Mouse (Mus musculus): Measurements from ENCODE around the gene Pik3cg. TPM values are rescaled to one million over a fixed set of nuclear protein-coding genes. Genes with fewer than 3 reads are reported as not detected.

Gene Pik3cg
- polyA plus RNA-seq, 1 experiment from 2014 or later: 1.9 TPM

GRCm38 (mm10) chr12:32172826-32173225 lies 35.6 kb downstream of the Pik3cg start:
- no peak for ATAC-seq (ENCODE audit: low FRiP score)
- H3K4me2 ChIP-seq (replicated peaks): no peak overlapping the region
- H3K4me3 ChIP-seq: no peak overlapping the region
- 0 out of 2 replicates have a peak, but pooled peaks cover 2% of the 10 kb centered on the region for H3K27me3 ChIP-seq
- H3K36me3 ChIP-seq: no peaks in the 10 kb centered on the region
- H3K9me3 ChIP-seq (replicated peaks): no peaks in the 10 kb centered on the region
- 94% methylated on average over 7 of the region's 7 CpGs for WGBS
- no peaks in the 10 kb centered on the region for H3K4me1 ChIP-seq
- no peak overlapping the region for H3K9ac ChIP-seq
- no peak overlapping the region for H3K27ac ChIP-seq

DNA sequence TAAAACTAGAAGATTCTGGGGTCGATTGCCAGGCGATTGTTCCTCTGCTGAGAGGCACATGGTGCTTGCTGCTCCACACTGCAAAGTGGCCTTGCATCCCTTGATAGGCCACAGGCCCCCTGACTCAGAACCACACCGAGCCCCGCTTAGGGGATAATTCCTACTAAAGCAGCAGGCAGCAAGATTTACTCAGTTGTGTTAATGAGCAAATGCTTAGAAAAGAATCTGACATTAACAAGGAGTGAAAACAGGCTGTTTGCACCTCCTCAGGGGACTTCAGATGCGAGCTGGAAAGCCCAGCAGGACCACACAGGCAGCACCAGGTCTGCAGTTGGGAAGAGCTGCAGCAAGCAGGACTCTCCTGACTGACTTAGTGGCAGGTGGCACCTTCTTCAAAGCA lies 39.3 kb downstream of the Pik3cg start:
- no peaks in the 10 kb centered on the region for H3K36me3 ChIP-seq
- H3K9ac ChIP-seq: no peak overlapping the region
- ATAC-seq (ENCODE audit: low FRiP score): no peak
- H3K27ac ChIP-seq: no peak overlapping the region
- H3K4me1 ChIP-seq: no peaks in the 10 kb centered on the region
- no peak overlapping the region for H3K4me3 ChIP-seq
- WGBS: 20% methylated on average over 5 of the region's 5 CpGs
- no peak overlapping the region for H3K4me2 ChIP-seq (replicated peaks)
- no peaks in the 10 kb centered on the region for H3K9me3 ChIP-seq (replicated peaks)
- H3K27me3 ChIP-seq: 0 out of 2 replicates have a peak, but pooled peaks cover 2% of the 10 kb centered on the region

- 30% methylated on average over 3 of the region's 3 CpGs for WGBS
- Histone ChIP-seq H3K4me1 (no peaks in the 10 kb centered on the region), H3K4me2 (replicated peaks) (no peak overlapping the region), H3K4me3 (no peak overlapping the region), H3K9ac (no peak overlapping the region), H3K36me3 (no peaks in the 10 kb centered on the region), H3K9me3 (replicated peaks) (no peaks in the 10 kb centered on the region), H3K27ac (no peak overlapping the region), H3K27me3 (0 out of 2 replicates have a peak, but pooled peaks cover 2% of the 10 kb centered on the region)
- no peak for ATAC-seq (ENCODE audit: low FRiP score)
Observed at GRCm38 (mm10) chr12:32168751-32169150, 39.7 kb downstream of the Pik3cg start.

DNA sequence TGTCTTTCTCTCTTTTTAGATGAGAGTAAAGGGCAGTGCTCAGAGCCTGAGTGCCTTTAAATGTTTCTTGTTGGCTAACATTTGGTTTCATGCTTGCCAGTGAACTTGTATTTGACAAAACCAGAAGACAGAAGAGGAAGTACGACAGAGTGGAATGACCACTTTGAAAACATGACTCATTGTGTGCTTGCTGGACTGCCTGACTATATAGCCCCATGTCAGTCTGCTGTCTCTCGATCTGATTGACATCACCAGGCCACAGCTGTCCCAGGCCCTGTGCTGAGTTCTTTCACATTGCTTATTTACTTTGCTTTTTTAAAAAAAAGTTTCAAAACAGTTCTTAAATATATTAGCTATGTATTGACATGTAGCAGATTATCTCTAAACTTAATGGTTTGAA lies 44.8 kb downstream of the Pik3cg start:
- H3K4me2 ChIP-seq (replicated peaks): no peak overlapping the region
- H3K9ac ChIP-seq: no peak overlapping the region
- H3K4me1 ChIP-seq: no peaks in the 10 kb centered on the region
- H3K9me3 ChIP-seq (replicated peaks): no peaks in the 10 kb centered on the region
- H3K4me3 ChIP-seq: no peak overlapping the region
- no peaks in the 10 kb centered on the region for H3K36me3 ChIP-seq
- no peak overlapping the region for H3K27ac ChIP-seq
- no peak for ATAC-seq (ENCODE audit: low FRiP score)
- WGBS: 85% methylated on average over 2 of the region's 2 CpGs
- 0 out of 2 replicates have a peak, but pooled peaks cover 2% of the 10 kb centered on the region for H3K27me3 ChIP-seq

DNA sequence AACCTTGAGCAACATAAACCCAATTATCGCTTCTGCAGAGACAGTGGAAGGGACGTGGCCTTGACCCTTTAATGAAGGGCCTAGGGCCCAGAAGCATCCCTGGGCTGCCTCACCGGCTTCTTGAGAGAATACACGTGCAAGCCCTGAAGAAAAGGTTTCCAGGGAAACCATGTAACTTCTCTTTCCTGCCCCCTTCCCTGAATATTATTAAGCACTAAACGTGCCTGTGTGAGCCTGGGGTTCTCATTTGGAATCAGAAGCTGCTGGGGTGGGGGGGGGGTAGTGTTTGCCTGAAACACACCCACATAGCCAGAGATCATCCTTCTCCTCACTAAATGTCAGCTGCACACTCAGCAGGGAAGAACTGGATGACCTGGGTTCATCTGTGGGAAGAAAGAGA lies 49.7 kb downstream of the Pik3cg start:
- no peak overlapping the region for H3K27ac ChIP-seq
- ATAC-seq (ENCODE audit: low FRiP score): 0 out of 2 replicates have a peak, but pooled peaks have one; percentile 19
- 30% methylated on average over 5 of the region's 5 CpGs for WGBS

GRCm38 (mm10) chr12:32146606-32147005 lies 61.9 kb downstream of the Pik3cg start:
- Histone ChIP-seq H3K27ac (no peak overlapping the region), H3K9me3 (replicated peaks) (no peaks in the 10 kb centered on the region), H3K9ac (no peak overlapping the region), H3K4me3 (no peak overlapping the region), H3K4me2 (replicated peaks) (no peak overlapping the region), H3K27me3 (no peaks in the 10 kb centered on the region), H3K4me1 (no peaks in the 10 kb centered on the region), H3K36me3 (no peaks in the 10 kb centered on the region)
- no peak for ATAC-seq (ENCODE audit: low FRiP score)
- WGBS: 90% methylated on average over 7 of the region's 7 CpGs

More for the DNA sequence above, 49.7 kb downstream of the Pik3cg start:
- H3K36me3 ChIP-seq: no peaks in the 10 kb centered on the region
- no peaks in the 10 kb centered on the region for H3K4me1 ChIP-seq
- no peak overlapping the region for H3K4me3 ChIP-seq
- H3K4me2 ChIP-seq (replicated peaks): no peak overlapping the region
- H3K27me3 ChIP-seq: no peaks in the 10 kb centered on the region
- no peak overlapping the region for H3K9ac ChIP-seq
- H3K9me3 ChIP-seq (replicated peaks): no peaks in the 10 kb centered on the region

DNA sequence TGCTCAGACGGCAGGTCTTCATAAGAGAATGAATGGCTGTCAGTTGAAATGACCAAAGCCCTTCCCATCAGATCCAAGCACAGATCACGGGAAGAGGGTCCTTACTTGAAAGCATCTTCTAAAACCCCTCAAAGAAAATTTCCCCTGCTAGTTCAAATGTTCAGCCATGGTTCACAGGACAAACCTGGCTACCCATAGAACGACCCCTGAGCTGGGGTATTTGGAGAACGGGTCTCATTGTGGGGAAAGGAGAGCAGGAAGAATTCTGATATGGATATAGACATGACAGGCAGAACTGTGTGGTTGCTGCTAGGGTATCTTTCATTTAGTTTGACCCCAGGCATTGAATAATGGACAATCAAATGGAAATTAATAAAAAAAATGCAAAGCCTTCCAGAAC lies 62.8 kb downstream of the Pik3cg start:
- Histone ChIP-seq H3K9me3 (replicated peaks) (no peaks in the 10 kb centered on the region), H3K27me3 (no peaks in the 10 kb centered on the region), H3K4me2 (replicated peaks) (no peak overlapping the region), H3K36me3 (no peaks in the 10 kb centered on the region), H3K27ac (no peak overlapping the region), H3K4me1 (no peaks in the 10 kb centered on the region), H3K9ac (no peak overlapping the region), H3K4me3 (no peak overlapping the region)
- no peak for ATAC-seq (ENCODE audit: low FRiP score)
- WGBS: 88% methylated on average over 4 of the region's 4 CpGs

- peak; percentile 76; the same call in 1 of the 2 replicates for ATAC-seq (ENCODE audit: low FRiP score)
- H3K4me2 ChIP-seq (replicated peaks): no peak overlapping the region
- no peaks in the 10 kb centered on the region for H3K36me3 ChIP-seq
- no peak overlapping the region for H3K27ac ChIP-seq
- 4% methylated on average over 5 of the region's 5 CpGs for WGBS
- H3K27me3 ChIP-seq: no peaks in the 10 kb centered on the region
- H3K4me1 ChIP-seq: no peaks in the 10 kb centered on the region
- no peaks in the 10 kb centered on the region for H3K9me3 ChIP-seq (replicated peaks)
- H3K9ac ChIP-seq: no peak overlapping the region
- H3K4me3 ChIP-seq: no peak overlapping the region
Observed at GRCm38 (mm10) chr12:32144513-32144912, 63.9 kb downstream of the Pik3cg start.

DNA sequence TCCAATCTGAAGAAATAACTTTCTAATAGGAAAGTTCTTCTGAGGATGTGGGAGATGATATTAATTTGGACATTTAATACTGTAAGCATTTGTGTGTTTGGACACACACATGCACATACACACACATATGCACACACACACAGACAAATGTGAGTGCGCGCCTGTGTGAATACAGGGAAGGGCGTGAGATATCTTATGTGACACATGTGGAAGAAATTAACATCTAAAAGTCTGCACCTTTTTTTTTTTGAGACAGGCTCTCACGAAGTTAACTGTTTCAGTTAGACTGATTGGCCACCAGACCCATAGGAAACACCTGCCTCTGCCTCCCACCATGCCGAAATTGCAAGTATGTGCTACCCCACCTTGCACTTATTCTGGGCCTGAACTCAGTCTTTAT lies 64.7 kb downstream of the Pik3cg start:
- no peak overlapping the region for H3K4me2 ChIP-seq (replicated peaks)
- H3K4me3 ChIP-seq: no peak overlapping the region
- no peak for ATAC-seq (ENCODE audit: low FRiP score)
- H3K9ac ChIP-seq: no peak overlapping the region
- H3K27me3 ChIP-seq: no peaks in the 10 kb centered on the region
- WGBS: 80% methylated on average over 5 of the region's 5 CpGs
- no peaks in the 10 kb centered on the region for H3K4me1 ChIP-seq
- no peak overlapping the region for H3K27ac ChIP-seq
- H3K36me3 ChIP-seq: no peaks in the 10 kb centered on the region
- H3K9me3 ChIP-seq (replicated peaks): no peaks in the 10 kb centered on the region

DNA sequence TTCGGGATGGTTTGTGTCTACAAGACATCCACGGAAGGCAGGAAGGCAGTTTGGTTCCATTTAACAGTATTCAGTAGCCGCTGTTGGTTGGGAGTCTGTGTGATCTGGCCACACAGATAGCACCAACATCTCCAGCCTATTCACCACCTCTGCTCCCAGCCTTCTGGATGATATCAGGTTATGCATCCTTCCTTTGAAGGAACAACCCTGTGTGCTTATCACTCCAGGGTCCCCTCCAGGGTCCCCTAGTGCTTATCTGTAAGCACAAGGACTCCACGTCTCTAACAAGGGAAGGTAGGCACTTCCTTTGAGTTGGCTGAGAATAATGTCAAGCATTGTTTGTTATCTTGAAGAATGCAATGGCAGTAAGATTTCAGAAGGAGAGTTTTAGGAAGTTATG lies 65.3 kb downstream of the Pik3cg start:
- Histone ChIP-seq H3K4me3 (no peak overlapping the region), H3K9me3 (replicated peaks) (no peaks in the 10 kb centered on the region), H3K4me2 (replicated peaks) (no peak overlapping the region), H3K9ac (no peak overlapping the region), H3K27me3 (no peaks in the 10 kb centered on the region), H3K27ac (no peak overlapping the region), H3K36me3 (no peaks in the 10 kb centered on the region), H3K4me1 (no peaks in the 10 kb centered on the region)
- no peak for ATAC-seq (ENCODE audit: low FRiP score)
- 62% methylated on average over 4 of the region's 4 CpGs for WGBS

DNA sequence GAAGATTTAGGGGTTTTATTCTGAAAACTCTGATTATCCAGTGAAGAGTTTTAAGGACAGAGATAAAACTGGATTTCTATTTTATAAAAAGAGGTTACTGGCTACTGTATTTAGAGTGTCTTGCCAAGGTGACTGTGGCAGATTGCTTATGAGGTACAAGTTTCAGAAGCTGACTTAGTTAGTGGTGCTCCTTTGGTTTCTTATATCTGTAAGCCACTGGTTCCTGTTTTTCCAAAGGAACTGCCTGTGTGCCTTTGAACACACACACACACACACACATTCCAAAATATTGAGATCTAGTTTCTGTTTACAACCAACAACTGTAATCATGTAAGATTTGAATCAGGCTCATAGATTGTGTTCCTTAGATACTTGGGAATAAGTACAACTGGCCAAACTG lies 66.7 kb downstream of the Pik3cg start:
- Histone ChIP-seq H3K9me3 (replicated peaks) (no peaks in the 10 kb centered on the region), H3K36me3 (no peaks in the 10 kb centered on the region), H3K9ac (no peak overlapping the region), H3K27me3 (no peaks in the 10 kb centered on the region), H3K4me2 (replicated peaks) (no peak overlapping the region), H3K4me3 (no peak overlapping the region), H3K27ac (no peak overlapping the region), H3K4me1 (no peaks in the 10 kb centered on the region)
- ATAC-seq (ENCODE audit: low FRiP score): no peak

DNA sequence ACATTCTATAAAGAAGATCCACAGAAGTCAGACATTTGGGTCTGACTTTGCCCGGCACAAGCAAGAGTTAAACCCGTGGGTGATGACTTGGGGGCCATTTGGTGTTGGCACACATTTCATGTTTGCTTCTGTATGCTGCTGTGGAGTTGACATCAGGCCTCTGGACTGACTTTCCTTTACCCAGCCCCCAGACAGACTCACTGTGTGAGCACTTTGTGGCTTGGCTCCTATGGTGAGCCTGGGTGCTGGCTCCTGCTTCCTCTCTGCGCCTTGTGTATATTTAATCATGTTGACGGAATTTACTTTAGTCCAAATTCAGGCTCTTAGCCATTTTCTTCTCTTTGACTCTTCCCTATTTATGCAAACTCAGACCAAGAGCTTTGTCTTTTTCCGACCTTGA lies 69.6 kb downstream of the Pik3cg start:
- Histone ChIP-seq H3K27me3 (no peaks in the 10 kb centered on the region), H3K27ac (no peak overlapping the region), H3K4me2 (replicated peaks) (no peak overlapping the region), H3K9ac (no peak overlapping the region), H3K9me3 (replicated peaks) (no peaks in the 10 kb centered on the region), H3K4me3 (no peak overlapping the region), H3K4me1 (no peaks in the 10 kb centered on the region), H3K36me3 (no peaks in the 10 kb centered on the region)
- 84% methylated on average over 5 of the region's 5 CpGs for WGBS
- ATAC-seq (ENCODE audit: low FRiP score): no peak

GRCm38 (mm10) chr12:32138362-32138761 lies 70.1 kb downstream of the Pik3cg start:
- no peaks in the 10 kb centered on the region for H3K9me3 ChIP-seq (replicated peaks)
- no peaks in the 10 kb centered on the region for H3K36me3 ChIP-seq
- no peaks in the 10 kb centered on the region for H3K27me3 ChIP-seq
- no peak overlapping the region for H3K9ac ChIP-seq
- no peak overlapping the region for H3K4me2 ChIP-seq (replicated peaks)
- no peak for ATAC-seq (ENCODE audit: low FRiP score)
- peaks cover 2% of the 10 kb centered on the region for H3K4me1 ChIP-seq
- H3K27ac ChIP-seq: no peak overlapping the region
- WGBS: 76% methylated on average over 9 of the region's 9 CpGs
- no peak overlapping the region for H3K4me3 ChIP-seq

All from hindbrain, embryonic 12.5 days (tissue).